Mouse (Mus musculus) stomach, embryonic 15.5 days (tissue): ENCODE results near the gene Ralgps1. TPM values are rescaled to one million over a fixed set of nuclear protein-coding genes. Genes with fewer than 3 reads are reported as not detected.
A peak's percentile ranks its signal among the peaks of the same experiment; 100 is the strongest.

Experiments
- ATAC-seq: fragments of 200-750 bp; cut with Nextera tagmentation; 2 replicates; pipeline ENCODE4 v1.8.0; 2017; ENCODE audit warnings: low read depth, moderate number of reproducible peaks, moderate TSS enrichment; ENCODE audit not compliant: insufficient read depth, low FRiP score
- H3K27ac ChIP-seq: fragments of 300-500 bp; sonication (generic); 2 replicates; pipeline ENCODE4 v1.5.1; 2015; ENCODE audit warnings: mild to moderate bottlenecking, inconsistent platforms
- H3K27me3 ChIP-seq: fragments of 300-500 bp; sonication (generic); replicated peaks from 2 replicates; pipeline ENCODE4 v1.6.1; 2015; ENCODE audit warnings: inconsistent platforms
- H3K36me3 ChIP-seq: fragments of 300-500 bp; sonication (generic); 2 replicates; pipeline ENCODE4 v1.6.1; 2015; ENCODE audit warnings: inconsistent platforms
- H3K4me1 ChIP-seq: fragments of 300-500 bp; sonication (generic); 2 replicates; pipeline ENCODE4 v1.6.1; 2015; ENCODE audit warnings: inconsistent platforms
- H3K4me2 ChIP-seq: fragments of 300-500 bp; sonication (generic); 2 replicates; pipeline ENCODE4 v1.6.1; 2015; ENCODE audit warnings: mild to moderate bottlenecking, inconsistent platforms
- H3K4me3 ChIP-seq: fragments of 300-500 bp; sonication (generic); replicated peaks from 2 replicates; pipeline ENCODE4 v1.5.1; 2015; ENCODE audit warnings: inconsistent platforms
- H3K9ac ChIP-seq: fragments of 300-500 bp; sonication (generic); 2 replicates; pipeline ENCODE4 v1.6.1; 2015; ENCODE audit warnings: inconsistent platforms
- H3K9me3 ChIP-seq: fragments of 300-500 bp; sonication (generic); 2 replicates; pipeline ENCODE4 v1.6.1; 2016; ENCODE audit warnings: inconsistent platforms
- WGBS: fragments of 180-500 bp; shearing (Covaris S2); methylation state at CpG from one replicate; pipeline ENCODE4 v1.1.7; 2015; 5-methylcytosine and 5-hydroxymethylcytosine counted together
- polyA plus RNA-seq: library from polyadenylated mRNA; unstranded; fragments of >200 nt; fragmentation: Nextera tagmentation; extraction: Ambion mirVana; gene quantifications from 2 replicates; pipeline ENCODE4 v1.2.1, GENCODE M21; 2015

Ralgps1 gene
- polyA plus RNA-seq, 1 experiment from 2014 or later = 6.2 TPM

DNA sequence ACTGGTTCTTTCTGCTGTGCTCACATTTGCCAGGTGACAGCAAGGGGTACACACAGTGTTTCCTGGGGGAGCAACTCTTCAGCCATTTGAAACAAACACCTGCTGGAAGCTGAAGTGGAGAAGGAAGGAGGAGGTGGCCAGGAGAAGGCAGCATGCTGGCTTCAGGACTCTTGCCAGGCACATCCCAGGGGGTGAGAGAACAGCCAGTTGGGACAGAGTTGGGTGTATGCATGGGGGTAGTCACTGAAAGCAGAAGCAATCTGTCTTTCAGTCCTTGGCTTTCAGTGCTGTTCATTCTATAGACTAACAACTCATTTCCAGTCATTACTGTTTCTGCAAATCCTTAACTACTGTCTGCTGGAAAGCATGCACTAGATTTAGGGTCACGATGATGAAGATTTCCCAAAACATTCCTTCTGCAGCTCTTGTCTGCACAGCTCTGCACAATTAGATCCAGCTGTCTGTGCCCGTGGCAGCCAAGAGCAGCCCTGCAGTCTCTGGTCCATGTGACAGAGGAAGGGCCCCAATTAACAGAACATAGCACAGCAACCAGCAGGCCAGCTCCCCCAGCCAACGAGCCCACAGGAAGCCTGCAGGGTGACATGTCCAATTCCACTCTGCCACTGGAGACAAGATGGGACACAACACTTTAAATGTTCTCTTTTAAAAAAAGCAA is 70.8 kb downstream of the Ralgps1 start:
- H3K4me2 ChIP-seq = no peak overlapping the region
- WGBS = 42% methylated on average over 3 of the region's 3 CpGs
- no peak for ATAC-seq

DNA sequence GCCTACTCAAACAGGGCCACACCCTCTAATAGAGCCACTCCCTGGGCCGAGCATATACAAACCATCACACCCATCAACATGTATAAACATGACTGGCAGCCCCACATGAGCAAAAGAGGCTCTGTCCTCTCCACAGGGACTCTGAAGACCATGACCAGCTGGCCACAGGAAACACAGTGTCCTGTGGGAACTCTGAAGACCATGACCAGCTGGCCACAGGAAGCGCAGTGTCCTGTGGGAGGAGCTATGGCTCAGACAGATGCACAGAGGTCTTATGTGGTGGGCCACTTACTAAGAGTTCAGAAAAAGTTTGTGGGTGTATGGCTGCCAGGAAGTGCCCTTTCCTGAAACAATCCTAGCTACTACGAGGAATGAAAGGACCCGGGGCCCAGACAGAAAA is 72.4 kb downstream of the Ralgps1 start:
- H3K4me2 ChIP-seq = no peak overlapping the region
- H3K4me1 ChIP-seq = peaks cover 15% of the 10 kb centered on the region; the same call in 1 of the 2 replicates
- no peaks in the 10 kb centered on the region for H3K27me3 ChIP-seq
- H3K36me3 ChIP-seq = no peaks in the 10 kb centered on the region
- WGBS = 53% methylated on average over 4 of the region's 4 CpGs
- H3K4me3 ChIP-seq = no peak overlapping the region
- ATAC-seq = peak; percentile 18; the same call in 1 of the 2 replicates
- no peak overlapping the region for H3K9ac ChIP-seq
- no peaks in the 10 kb centered on the region for H3K9me3 ChIP-seq
- H3K27ac ChIP-seq = no peak overlapping the region

More for the DNA sequence above, 70.8 kb downstream of the Ralgps1 start:
- no peaks in the 10 kb centered on the region for H3K9me3 ChIP-seq
- peaks cover 16% of the 10 kb centered on the region; the same call in 1 of the 2 replicates for H3K4me1 ChIP-seq
- H3K27me3 ChIP-seq = no peaks in the 10 kb centered on the region
- H3K36me3 ChIP-seq = no peaks in the 10 kb centered on the region
- 0 out of 2 replicates have a peak overlapping the region, but pooled peaks have one; percentile 5 for H3K27ac ChIP-seq
- H3K9ac ChIP-seq = no peak overlapping the region
- H3K4me3 ChIP-seq = no peak overlapping the region

DNA sequence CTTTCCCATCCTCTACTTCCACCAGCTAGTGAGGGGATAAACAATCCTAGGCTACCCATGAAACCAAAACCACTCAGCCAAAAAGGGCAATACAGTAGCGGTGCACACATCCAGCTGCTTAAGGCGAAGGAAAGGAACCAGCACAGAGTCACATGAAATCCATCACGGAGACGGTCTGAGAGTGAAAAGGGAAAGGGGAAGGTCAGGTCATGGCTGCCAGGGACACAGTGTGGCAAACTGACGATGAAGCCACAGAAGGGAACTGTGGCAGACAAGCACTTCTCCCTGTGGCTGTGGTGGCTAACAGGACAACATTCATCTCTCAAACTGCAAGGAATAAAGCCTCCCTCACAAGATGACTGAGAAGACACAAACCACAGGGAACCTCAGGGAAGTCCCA is 76.2 kb downstream of the Ralgps1 start:
- no peaks in the 10 kb centered on the region; the same call in none of the 2 replicates for H3K4me1 ChIP-seq
- no peaks in the 10 kb centered on the region for H3K36me3 ChIP-seq
- no peak overlapping the region for H3K4me2 ChIP-seq
- H3K27me3 ChIP-seq = no peaks in the 10 kb centered on the region
- ATAC-seq = no peak
- no peak overlapping the region for H3K4me3 ChIP-seq
- no peak overlapping the region for H3K27ac ChIP-seq
- no peak overlapping the region for H3K9ac ChIP-seq
- WGBS = 68% methylated on average over 5 of the region's 5 CpGs
- no peaks in the 10 kb centered on the region for H3K9me3 ChIP-seq

GRCm38 (mm10) chr2:33292057-33292456 is 79.2 kb downstream of the Ralgps1 start:
- 21% methylated on average over 2 of the region's 2 CpGs for WGBS
- H3K9ac ChIP-seq = no peak overlapping the region
- ATAC-seq = peak; percentile 22; the same call in 1 of the 2 replicates

DNA sequence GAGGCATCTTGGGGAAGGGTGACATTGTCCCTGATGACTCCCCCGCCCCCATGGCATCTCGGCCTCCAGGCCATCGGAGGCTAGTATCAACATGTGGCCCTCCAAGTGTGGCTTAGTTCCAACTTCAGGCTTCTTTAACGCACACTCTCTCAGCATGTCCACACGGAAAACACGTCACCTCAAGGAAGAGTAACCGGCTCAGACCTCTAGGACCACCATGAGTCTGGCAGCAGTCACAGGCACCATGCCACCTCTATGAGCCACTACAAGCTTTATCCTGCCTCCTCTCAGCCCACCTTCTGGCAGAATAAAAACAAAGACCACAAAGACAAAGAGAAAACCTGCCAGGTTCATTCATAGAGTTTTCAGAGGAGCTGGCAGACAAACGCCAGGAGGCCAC is 80.8 kb downstream of the Ralgps1 start:
- H3K9ac ChIP-seq = no peak overlapping the region
- H3K27me3 ChIP-seq = no peaks in the 10 kb centered on the region
- 84% methylated on average over 8 of the region's 8 CpGs for WGBS
- no peaks in the 10 kb centered on the region for H3K36me3 ChIP-seq
- no peak overlapping the region for H3K27ac ChIP-seq
- ATAC-seq = no peak
- no peaks in the 10 kb centered on the region; the same call in 1 of the 2 replicates for H3K4me1 ChIP-seq
- no peak overlapping the region for H3K4me3 ChIP-seq
- H3K4me2 ChIP-seq = no peak overlapping the region
- H3K9me3 ChIP-seq = no peaks in the 10 kb centered on the region

More at GRCm38 (mm10) chr2:33292057-33292456, 79.2 kb downstream of the Ralgps1 start:
- Histone ChIP-seq H3K27ac (no peak overlapping the region), H3K4me2 (no peak overlapping the region), H3K9me3 (no peaks in the 10 kb centered on the region), H3K36me3 (no peaks in the 10 kb centered on the region), H3K27me3 (no peaks in the 10 kb centered on the region), H3K4me3 (no peak overlapping the region), H3K4me1 (no peaks in the 10 kb centered on the region; the same call in 1 of the 2 replicates)

GRCm38 (mm10) chr2:33288837-33289236 is 82.4 kb downstream of the Ralgps1 start:
- H3K4me3 ChIP-seq = no peak overlapping the region
- 84% methylated on average over 5 of the region's 5 CpGs for WGBS
- no peaks in the 10 kb centered on the region for H3K27me3 ChIP-seq
- H3K4me1 ChIP-seq = no peaks in the 10 kb centered on the region; the same call in 1 of the 2 replicates
- no peak for ATAC-seq
- no peaks in the 10 kb centered on the region for H3K9me3 ChIP-seq
- H3K27ac ChIP-seq = no peak overlapping the region
- no peak overlapping the region for H3K4me2 ChIP-seq
- no peaks in the 10 kb centered on the region for H3K36me3 ChIP-seq
- H3K9ac ChIP-seq = no peak overlapping the region

- WGBS = 75% methylated on average over 2 of the region's 2 CpGs
- H3K4me1 ChIP-seq = peaks cover 4% of the 10 kb centered on the region
- H3K9me3 ChIP-seq = no peaks in the 10 kb centered on the region
- no peaks in the 10 kb centered on the region for H3K36me3 ChIP-seq
- no peak overlapping the region for H3K4me3 ChIP-seq
- no peak overlapping the region for H3K27ac ChIP-seq
- H3K9ac ChIP-seq = no peak overlapping the region
- no peaks in the 10 kb centered on the region for H3K27me3 ChIP-seq
- H3K4me2 ChIP-seq = no peak overlapping the region
- no peak for ATAC-seq
Measured at GRCm38 (mm10) chr2:33283674-33284073, 87.6 kb downstream of the Ralgps1 start.

DNA sequence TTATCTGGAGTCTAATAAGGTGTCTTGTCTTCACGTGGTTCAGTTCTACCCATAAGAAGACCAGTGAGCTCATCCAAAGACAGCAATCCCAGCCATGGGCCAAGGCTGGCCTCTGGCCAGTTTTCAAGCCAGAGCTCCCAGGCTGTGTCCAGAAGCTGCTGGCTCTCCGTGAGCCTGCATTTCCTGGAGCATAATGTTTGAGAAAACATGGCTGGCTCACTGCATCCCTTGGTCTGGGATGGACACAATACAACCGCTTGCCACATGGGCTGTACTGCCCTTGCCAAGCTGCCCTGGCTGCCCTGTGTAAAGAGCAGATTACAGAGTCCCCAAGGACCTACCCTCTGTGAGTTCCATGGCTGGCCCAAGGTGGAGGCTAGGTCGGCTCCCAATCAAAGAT is 88.4 kb downstream of the Ralgps1 start:
- Histone ChIP-seq H3K4me1 (peaks cover 4% of the 10 kb centered on the region), H3K27ac (peak overlapping the region; percentile 36; the same call in 1 of the 2 replicates), H3K9ac (no peak overlapping the region), H3K4me3 (no peak overlapping the region), H3K9me3 (no peaks in the 10 kb centered on the region), H3K27me3 (no peaks in the 10 kb centered on the region), H3K4me2 (no peak overlapping the region), H3K36me3 (no peaks in the 10 kb centered on the region)
- WGBS = 49% methylated on average over 4 of the region's 4 CpGs
- ATAC-seq = no peak

DNA sequence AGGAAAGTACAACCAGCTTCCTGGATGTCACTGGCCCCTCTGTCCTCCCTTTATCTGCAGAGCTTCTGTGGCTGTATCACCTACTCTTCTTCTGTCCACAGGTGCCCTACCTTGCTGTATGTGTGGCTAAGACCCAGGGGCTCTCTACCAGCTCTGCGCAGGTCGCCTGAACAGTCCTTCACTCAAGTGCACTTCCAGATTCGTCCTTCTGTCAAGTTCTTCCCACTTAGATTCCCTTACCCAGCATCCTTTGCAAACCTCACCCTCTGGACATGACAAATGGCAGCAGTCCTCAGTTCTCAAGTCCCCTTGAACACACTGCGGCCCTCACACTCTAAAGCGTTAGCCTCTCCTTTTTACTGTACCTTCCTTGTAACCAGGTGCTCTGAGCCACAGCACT is 89.5 kb downstream of the Ralgps1 start:
- H3K36me3 ChIP-seq = no peaks in the 10 kb centered on the region
- H3K4me3 ChIP-seq = no peak overlapping the region
- ATAC-seq = no peak
- H3K4me2 ChIP-seq = no peak overlapping the region
- H3K27ac ChIP-seq = no peak overlapping the region
- no peaks in the 10 kb centered on the region for H3K27me3 ChIP-seq
- WGBS = 85% methylated on average over 5 of the region's 5 CpGs
- no peaks in the 10 kb centered on the region for H3K9me3 ChIP-seq
- peaks cover 4% of the 10 kb centered on the region for H3K4me1 ChIP-seq
- H3K9ac ChIP-seq = no peak overlapping the region

DNA sequence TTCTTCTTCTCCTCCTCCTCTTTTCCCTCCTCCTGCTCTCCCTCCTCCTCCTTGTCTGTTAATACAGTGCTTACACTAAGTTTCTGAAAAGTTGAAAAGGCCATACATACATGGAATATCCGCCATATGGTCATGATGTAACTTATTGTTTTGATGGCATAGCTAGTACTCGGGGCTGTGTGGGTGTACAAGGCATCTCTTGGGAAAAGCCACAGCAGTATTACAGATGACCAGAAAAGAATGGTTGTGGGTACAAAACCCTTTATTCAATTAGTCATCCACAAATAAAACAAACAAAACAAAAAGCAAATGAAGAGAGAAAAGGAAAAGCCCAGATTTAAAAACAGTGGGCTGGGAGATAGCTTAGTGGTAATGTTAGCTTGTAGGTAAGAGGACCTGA is 90.8 kb downstream of the Ralgps1 start:
- H3K4me2 ChIP-seq = no peak overlapping the region
- H3K27me3 ChIP-seq = no peaks in the 10 kb centered on the region
- H3K9ac ChIP-seq = no peak overlapping the region
- H3K9me3 ChIP-seq = no peaks in the 10 kb centered on the region
- peaks cover 4% of the 10 kb centered on the region for H3K4me1 ChIP-seq
- WGBS = 54% methylated on average over 2 of the region's 2 CpGs
- H3K4me3 ChIP-seq = no peak overlapping the region
- no peak for ATAC-seq
- no peaks in the 10 kb centered on the region for H3K36me3 ChIP-seq
- H3K27ac ChIP-seq = no peak overlapping the region

DNA sequence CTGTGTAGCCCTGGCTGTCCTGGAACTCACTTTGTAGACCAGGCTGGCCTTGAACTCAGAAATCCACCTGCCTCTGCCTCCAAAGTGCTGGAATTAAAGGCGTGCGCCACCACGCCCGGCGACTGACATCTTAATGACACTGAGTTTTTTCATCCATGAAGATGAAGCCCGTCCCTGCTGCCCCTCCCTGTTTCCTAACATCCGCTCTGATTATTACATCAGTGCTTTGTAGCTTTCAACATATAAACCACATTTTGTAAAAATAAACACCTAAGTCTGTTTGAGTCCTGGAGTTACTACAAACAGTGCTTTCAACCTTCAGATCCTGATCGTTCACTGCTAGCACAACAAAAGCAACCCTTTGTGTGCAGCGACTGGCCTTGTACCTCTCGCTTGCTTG is 91.5 kb downstream of the Ralgps1 start:
- no peak overlapping the region for H3K4me3 ChIP-seq
- H3K4me2 ChIP-seq = no peak overlapping the region
- no peak overlapping the region for H3K9ac ChIP-seq
- H3K27ac ChIP-seq = no peak overlapping the region
- peaks cover 4% of the 10 kb centered on the region for H3K4me1 ChIP-seq
- WGBS = 83% methylated on average over 10 of the region's 10 CpGs
- no peaks in the 10 kb centered on the region for H3K27me3 ChIP-seq
- no peaks in the 10 kb centered on the region for H3K9me3 ChIP-seq
- H3K36me3 ChIP-seq = no peaks in the 10 kb centered on the region
- ATAC-seq = no peak

GRCm38 (mm10) chr2:33274719-33275490 is 96.4 kb downstream of the Ralgps1 start:
- Histone ChIP-seq H3K9me3 (no peaks in the 10 kb centered on the region), H3K27me3 (no peaks in the 10 kb centered on the region), H3K4me1 (no peaks in the 10 kb centered on the region; the same call in 1 of the 2 replicates), H3K36me3 (no peaks in the 10 kb centered on the region), H3K4me2 (no peak overlapping the region), H3K27ac (no peak overlapping the region), H3K9ac (no peak overlapping the region), H3K4me3 (no peak overlapping the region)
- peak; percentile 50; the same call in 1 of the 2 replicates for ATAC-seq
- 88% methylated on average over 12 of the region's 12 CpGs for WGBS
